Mouse (Mus musculus) regulatory T cell (primary cell): Measurements from ENCODE around the gene Anp32b.

ENCODE experiments used
- in situ Hi-C: fragments of 300-600 bp; cut with MboI, MseI; formaldehyde crosslinking; loops from one replicate; pipeline ENCODE4 v1.15.1; 2025; ENCODE audit warnings: high pct_unique_total_duplicates

Anp32b gene

DNA sequence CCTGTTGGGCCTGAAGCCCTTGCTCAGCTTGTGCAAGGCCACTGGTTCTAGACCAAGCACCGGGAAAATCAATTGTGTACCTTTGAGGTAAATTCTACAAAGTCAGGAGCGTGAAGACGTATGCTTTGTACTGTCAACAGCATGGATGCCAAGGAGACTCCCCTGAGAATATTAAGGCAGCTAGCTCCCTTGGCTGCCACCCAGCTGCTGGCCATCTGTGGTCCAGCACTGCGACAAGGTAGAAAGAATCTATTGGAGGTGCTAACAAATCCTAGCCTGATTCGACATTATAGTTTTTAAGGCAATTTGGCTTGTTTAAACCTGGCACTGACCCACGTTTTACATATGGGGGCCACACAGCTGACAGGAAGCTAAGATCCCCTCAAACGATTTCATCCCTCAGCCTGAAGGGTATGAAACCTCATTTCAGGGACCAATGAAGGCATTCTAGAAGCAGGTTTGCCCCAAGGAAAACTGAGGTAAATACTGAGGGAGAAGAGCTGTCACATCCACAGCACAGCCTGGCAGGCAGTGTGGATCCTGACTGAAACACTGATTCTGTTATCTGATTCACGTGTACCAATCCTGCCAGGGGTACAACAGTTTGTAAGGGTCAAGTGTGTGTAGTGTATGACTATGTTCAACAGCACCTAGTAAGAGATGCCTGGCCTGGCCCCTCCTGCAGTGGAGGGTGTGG is 54.8 kb downstream of the Anp32b start:
- in situ Hi-C loops: no loop called here

GRCm38 (mm10) chr4:46506801-46507610 is 56.3 kb downstream of the Anp32b start:
- in situ Hi-C loops: no loop called here

- in situ Hi-C loops: no loop called here
Measured at GRCm38 (mm10) chr4:46507736-46508460, 57.2 kb downstream of the Anp32b start.

- in situ Hi-C loops: no loop called here
Measured at GRCm38 (mm10) chr4:46520491-46520890, 69.8 kb downstream of the Anp32b start.

DNA sequence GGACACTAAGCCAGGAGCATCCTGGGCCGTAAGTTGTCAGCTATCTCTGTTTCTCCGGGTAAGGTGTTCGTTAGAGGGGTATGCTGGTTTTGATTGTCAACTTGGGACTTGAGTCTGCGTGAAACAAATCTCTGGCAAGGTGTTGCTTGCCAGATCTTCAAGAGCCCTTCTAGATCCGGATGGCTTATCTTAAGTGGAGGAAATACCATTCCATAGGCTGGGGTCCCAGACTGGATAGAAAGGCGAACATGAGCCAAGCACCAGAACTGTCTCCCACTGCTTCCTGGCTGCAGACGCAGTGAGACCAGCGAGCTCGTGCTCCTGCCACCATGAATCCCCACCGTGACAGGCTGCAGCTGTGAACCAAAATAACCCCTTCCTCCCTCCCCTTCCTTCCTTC is 70.8 kb downstream of the Anp32b start:
- in situ Hi-C loops: no loop called here
